Mouse (Mus musculus) left cerebral cortex, adult 9 months (tissue): ENCODE measurements around the gene Rbfox2.
A peak's percentile ranks its signal among the peaks of the same experiment; 100 is the strongest.

Source experiments
- DNase-seq, 2 experiments: peaks; one replicate each; pipeline ENCODE4 v3.0.0; 2022; ENCODE audit warnings: low spot score in 2 of 2

The Rbfox2 gene

DNA sequence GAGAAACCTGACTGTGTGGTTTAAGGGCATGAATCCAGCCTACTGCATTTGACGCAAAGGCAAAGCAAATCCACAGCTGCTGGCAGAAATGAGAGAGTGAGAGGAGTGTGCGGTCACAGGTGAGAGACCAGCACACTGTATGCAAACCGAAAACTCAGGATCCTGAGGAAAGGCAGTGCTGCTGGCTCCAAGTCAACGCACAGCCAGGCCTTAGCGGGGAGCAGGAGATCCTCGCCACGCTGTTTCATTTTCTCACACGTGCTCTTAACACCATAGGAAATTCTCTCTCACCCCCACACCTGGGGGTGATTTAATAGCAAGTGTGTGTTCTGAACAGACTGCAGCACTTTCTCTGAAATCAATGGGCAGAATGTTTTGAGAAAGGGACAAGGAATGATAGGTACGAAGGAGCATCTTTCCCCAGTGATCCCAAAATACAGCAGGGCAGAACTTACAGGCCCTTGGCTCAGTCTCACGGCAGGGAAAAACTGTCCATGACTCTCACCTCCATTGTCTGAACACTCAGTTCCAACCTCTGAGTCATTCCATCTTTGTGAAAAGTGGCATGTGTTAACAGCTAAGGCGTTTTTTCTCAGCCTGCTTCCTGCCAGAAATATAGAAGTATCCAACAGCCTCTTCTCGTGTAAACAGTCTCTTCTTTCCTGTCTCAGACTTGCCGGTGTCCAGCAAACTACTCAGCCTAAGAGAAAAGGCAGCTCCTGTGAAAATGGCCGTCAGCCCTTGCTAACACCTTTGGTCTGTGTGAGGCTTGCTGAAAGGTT lies 114.5 kb downstream of the Rbfox2 start:
- peak in 1 of 2 experiments; percentile 46 for DNase-seq

DNA sequence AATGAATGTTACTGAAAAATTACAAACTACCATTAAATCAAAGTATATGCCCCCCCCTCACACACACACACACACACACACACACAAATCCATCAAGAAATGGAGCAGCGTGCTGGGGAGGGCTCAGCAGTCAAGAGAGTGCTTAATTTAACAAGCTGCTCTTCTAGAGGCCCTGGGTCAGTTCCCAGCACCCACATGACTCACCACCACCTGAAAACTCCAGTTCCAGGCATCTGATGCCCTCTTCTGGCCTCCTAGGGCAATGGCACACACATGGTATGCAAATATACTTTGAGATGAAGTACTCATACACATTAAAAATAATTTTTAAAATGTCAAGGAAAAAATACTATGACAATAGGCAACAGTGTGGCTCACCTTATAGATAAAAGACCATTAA lies 120.7 kb downstream of the Rbfox2 start:
- DNase-seq, result no peak

DNA sequence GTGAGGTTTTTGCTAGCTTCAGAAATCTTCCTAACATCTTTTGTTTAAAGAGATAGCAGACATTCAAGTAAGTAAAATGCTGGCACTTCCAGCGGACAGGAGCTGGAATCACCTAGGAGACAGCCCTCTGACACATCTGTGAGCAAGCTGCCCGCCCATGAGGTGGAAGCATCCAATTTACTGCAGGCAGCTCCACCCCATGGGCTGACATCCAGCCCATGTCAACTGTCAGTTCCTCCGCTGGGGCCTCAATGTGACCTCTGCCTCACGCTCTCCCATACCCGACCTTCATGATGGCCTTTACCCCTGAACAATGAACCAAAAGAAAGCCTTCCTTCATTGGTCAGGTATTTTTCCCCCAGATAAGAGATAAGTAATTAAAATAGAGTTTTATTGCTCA lies 121.2 kb downstream of the Rbfox2 start:
- no peak for DNase-seq

DNA sequence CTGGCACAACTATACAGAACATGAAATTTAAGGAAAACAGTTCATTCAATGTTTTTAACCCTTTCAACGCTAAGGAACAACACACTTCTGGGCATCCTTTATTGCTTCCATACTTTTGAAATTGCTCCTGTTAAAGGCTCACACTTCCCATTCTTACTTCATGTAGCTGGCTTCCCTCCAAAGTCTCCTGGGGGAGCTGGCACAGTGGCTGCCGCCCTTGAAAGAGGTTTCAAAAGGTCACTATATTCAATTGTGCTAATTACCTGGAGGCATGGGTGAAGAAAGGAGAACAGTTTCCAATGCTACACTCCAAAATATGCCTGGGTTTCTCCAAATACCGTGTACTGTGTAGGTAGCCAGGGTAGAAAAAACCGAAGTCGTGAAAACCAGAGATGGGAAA lies 124.0 kb downstream of the Rbfox2 start:
- DNase-seq, result no peak

DNA sequence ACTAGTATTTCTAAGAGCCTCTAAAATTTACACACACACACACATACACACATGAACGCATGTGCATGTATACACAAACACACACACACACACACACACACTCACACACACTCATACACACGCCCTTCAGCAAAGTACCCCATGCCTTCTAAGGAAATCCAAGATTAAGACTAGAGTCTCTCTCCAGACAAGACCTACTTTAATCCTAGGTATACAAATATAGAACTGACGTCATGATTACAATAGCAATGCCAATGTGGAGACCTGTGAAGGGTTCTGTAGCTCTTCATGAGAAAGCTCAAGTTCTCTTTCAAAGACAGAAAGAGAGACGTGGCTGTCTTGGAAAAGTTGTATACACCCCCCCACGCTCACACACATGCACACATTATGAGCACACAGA lies 132.8 kb downstream of the Rbfox2 start:
- DNase-seq, result no peak

DNA sequence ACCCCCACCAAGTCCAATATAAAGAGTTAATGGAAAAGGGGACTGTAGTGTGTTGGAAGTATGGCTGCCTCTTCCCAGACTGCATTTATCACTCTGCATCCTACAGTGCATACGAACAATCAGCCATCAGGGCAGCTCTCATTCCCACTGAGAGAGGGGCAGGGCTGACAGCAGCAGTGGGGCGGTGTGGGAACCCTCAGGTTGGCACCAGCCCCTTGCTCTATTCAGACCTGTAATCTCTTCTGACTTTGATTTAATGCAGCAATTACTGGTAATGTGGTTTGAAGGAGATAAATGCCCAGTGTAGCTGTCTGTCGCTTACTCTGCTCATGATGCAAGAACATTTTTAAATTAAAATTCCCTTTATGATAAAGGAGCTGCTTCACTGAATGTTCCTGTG lies 134.4 kb downstream of the Rbfox2 start:
- DNase-seq, result no peak

DNA sequence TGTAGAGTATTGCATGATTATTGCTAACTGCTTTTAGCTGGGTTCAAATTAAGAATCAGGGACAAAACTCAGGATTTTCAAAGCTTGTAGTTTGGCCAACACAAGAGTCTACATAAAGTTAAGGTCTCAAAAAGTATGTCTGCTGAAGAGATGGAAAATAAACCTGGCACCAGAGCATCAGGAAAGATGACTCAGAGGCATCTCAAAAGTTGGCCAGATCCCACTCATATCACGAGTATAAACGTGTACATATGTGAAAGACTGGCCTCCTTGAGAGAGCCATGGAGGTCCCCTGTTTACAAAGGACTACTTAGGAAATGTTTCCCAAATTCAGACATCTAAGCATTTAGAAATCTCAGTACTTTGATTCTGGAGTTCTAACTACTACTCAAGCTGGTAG lies 138.0 kb downstream of the Rbfox2 start:
- DNase-seq, result no peak

DNA sequence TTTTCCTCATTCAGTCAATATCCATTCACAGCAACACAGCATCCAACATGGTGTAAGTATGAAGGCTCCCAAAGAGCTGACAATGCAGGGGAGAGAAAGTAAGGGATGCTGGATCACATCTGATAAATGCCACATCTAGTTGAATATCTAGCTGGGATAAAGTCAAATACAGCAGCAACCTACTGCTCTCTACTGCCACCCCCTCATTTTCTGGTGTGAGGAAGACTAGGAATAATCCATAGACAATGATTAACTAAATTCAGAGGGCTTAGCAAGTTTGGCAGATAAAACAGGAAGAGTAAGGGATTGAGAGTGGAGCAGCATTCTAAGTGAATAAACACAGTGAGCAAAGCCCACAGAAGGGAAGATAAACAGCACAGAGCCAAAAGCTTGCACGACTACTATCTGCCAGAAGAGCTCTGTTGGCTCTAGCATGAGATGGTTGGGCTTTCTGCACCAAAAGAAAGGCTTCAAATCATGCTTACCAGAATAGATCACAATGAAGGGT lies 140.5 kb downstream of the Rbfox2 start:
- DNase-seq, result no peak

DNA sequence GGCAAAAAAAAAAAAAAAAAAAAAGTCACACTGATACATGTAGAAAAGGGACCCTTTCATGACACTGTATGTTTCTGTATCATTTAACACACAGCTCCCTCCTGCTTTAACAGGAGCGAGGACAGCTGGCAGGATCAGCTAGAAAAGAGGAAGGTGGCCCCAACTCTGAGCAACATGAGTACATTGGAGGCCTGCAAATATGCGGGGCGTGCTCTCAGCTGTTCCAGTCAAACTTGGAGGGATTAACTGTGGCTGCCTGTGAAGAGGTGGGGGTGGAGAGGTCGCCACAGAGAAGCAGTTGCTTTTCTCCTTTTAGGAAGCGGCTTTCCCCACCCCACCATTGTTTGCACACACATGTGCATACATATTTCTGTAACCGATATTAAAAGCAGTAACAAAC lies 143.5 kb downstream of the Rbfox2 start:
- no peak for DNase-seq

DNA sequence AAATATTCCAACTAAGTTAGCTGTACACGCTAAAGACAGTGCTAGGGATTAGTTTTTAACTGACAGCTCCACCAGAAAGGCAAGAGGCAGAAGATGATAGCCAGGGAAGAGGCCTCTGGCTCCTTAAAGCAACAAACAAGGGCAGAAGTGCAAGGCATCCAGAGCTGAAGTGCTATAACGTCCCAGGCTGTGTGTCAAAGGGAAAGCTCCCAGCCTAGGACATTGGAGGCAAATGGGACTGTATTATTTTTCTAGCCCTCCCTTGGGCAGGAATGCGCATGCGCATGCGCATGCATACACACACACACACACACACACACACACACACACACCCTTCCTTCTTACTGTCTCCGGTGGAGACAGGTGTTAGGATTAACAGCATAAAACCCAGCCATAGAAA lies 143.9 kb downstream of the Rbfox2 start:
- DNase-seq, result no peak

DNA sequence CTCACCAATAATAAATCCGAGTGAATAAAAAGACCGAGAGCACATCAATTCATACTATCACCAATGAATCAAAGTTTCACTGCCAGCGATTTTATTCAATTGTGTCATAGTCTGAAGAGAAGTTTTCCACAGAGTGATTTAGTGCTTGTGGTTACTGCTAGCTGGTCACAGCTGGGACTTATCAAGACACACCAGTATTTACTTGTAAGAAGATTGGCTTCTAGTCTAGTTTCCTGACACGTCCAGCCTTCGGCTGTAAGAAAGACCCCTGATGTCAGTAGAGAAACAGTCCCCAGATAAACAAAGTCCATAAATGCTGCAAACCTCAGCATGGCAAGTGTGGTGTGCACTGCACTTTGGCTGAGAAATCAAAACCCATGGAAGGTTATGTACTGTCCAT lies 145.4 kb downstream of the Rbfox2 start:
- no peak for DNase-seq

DNA sequence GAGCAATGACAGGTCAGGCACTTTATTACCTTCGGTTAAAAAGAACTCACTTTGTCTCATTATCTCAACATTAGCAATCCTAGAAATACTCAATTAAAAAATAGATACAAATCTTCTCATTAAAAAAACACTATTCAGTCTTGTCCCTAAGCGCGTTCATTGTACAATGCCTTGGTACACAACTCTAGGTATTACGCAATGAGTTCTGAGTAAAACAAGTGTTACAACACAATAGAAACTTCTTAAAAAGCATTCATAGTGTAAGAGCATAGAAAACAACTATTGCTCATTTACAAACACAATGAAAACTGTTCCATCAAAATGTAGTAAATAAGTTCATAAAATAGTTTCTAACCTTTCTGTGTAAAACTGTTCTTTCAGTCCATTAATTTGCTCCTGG lies 146.0 kb downstream of the Rbfox2 start:
- no peak for DNase-seq

DNA sequence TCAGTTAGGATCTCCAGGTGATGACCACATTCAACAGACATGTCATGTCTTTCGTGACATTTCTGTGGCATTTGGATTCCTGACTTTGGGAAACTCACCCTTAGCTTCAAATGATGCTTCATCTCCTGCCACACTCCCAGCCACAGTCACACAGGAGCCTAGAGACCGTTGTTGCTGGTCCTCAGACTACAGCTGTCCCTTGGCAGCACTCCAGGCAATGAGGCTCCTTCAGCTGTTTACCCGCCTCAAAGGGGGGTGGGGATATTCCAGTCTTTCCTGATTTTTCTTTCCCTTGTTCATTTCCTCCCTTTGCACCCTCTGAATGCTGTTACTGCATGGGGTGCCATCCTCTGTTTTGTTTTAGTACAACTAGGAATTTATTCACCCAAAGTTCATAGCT lies 150.3 kb downstream of the Rbfox2 start:
- no peak for DNase-seq

DNA sequence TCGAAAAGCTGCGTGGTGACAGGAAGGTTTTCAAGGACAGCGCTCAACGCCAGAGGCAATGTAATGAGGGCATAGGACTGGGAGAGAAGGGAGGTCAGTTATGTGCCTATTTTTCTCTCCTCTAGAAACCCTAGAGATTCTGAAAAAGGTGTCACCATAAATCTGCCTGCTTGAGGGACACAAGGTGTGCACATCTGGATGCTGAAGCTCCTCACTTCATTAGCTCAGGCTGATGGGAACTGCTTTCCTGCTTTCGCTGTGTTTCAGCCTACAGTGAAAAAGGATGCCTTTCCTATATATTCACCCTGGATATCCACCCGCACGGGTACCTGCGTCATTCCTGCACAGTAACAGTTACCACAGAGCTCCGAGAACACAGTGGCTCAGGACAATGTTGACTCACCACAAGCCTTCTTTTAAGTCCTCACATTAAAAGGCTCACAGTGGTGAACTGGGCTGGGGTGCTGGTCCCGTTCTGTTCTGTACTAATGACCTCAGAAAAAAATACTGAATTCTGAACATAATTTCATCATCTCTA lies 152.5 kb downstream of the Rbfox2 start:
- no peak for DNase-seq

DNA sequence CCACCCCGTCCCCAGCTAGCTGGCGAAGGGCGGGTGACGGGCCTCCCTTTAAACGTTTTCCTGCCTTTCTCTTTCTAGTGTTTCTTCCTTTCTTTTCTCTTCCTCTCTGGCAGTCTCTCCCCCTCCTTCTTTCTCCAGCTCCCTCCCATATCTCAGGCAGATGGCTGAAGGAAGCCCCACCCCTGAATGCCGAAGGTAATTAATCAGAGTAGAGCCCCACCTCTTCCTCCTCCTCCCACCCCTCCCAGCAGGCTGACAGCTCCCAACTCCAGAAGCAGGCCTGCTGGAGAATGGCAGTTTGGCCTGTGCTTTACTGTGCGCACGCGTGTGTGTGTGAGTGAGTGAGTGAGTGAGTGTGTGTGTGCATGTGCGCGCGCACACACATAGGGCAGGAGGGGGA lies 153.2 kb downstream of the Rbfox2 start:
- peak; percentile 62 to 73 for DNase-seq

DNA sequence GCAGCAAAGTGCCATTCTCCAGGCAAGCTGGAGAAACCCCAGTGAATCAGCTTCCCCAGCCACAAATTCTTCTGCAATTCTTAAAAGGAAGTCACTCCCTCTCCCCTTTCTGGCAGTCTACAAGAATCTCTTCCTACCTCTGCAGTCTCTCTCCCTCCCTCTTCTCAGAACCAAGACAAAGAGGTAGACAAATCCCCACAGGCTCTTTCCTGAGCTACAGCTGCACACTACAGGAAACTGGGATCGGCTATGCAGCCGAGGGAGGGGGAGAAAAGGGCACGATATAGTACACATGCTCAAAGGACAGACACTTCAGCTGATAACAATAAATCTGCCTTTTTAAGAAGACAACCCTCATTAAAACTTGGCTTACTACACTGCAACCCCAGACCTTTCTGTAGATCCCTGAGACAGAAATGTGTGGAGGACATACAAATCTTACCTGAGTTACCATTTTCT lies 153.7 kb downstream of the Rbfox2 start:
- peak in 1 of 2 experiments; percentile 28 for DNase-seq

DNA sequence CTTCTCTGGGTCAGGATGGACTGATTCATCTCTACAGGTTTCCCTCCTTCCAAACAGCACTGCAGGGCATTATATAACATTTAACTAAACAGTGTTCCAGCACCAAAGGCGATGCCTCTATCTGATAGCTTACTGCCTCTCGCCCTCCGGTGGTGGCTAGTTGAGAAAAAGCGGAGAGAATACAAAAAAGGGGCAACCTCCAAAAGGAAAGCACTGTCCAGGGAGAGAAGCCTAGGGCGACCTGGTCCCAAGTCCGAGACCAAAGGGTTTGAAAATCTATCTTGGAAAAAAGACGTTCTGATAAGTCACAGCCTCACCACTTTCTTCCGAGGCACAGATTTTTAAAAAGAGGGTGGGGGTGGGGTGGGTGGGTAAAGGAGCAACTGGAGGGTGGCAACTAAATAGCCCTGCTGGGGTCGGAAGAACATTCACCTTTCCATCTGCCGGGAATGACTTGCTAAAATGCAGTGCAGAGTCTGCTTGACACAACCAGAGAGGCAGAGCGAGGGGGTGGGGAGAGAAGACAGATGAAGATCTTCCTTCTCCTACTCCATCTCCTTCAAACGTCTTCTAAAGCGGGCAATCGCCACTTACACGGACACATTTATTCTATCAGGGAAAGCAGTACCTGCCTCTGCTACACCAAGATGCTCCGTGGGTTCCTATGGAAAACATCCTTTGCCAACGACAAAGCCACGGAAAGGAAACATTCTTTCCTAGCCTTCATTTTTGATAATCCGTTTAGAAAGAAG lies 154.3 kb downstream of the Rbfox2 start:
- DNase-seq, result peak in 1 of 2 experiments; percentile 54

DNA sequence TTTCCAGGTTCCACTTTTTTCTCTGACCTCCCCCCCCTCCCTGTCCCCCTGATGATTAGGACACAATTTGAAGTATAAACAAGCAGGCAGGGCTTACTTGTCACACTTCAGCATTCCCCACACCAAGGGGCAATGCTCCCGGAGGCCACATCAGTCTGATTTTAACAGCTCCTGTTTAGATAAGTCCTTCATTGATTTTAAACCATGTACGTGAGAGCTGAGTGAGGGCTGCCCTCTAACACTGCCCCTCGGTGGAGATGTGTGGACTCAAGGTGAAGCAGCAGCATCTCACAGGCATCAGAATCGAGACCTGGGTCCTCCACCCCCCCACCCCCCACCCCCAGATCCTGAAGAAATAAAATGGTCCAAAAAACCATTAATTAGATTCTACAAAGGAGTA lies 155.0 kb downstream of the Rbfox2 start:
- DNase-seq, result no peak

DNA sequence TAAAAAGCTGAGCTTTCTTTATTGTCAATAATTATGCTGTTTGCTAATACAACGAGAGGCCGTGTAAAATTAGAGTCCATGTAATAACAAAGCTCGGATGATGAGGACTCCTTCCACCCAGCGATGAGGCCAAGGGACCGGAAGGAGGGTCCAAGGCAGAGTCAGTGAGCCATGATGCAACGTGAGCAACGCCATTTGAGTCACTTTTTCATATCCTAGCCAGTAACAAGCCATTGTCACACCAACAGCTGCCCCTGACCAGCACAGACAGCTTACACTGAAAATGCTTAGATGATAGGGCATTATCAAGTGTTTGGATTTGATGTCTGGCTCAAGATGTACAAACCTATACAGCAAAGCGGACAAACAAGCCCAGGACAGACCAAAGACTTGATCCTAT lies 155.6 kb downstream of the Rbfox2 start:
- no peak for DNase-seq

DNA sequence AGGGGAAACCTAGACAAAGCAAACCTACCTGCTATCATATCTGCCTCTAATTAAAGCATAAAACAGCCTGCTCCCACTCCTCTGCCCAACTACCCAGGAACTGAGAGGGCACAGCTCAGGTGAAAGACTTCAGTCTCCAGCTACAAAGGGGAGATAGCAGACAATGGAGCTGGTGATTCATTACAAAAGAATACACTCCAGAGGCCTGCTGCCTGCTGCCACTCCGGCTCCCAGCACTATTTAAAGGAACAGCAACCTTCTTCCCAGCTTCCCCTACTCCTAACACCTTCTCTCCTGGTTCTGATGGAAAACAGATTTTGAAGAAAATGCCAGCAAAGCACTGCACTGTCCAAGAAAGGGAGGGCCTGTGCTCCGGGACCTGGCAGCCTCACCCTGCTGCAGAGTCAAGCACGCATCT lies 156.4 kb downstream of the Rbfox2 start:
- DNase-seq, result no peak

DNA sequence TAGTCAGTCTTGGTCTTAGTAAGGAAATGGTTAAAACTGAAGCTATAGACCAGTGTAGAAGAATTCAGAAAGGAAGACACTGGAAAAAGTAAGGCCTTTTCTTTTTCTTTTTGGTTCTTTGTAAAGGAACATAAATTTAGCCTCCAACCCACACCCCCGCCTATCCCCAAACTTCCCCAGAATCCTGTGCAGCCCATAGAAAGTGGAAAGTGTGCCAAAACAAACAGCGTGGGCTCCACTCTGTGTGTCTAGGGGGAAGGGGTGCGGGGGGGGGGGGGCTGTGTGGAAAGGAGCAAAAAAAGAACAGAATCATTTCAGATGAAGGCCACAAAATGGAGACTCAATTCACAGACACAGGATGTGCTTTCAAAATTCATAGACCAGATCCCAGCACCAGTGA lies 156.8 kb downstream of the Rbfox2 start:
- peak in 1 of 2 experiments; percentile 44 for DNase-seq

DNA sequence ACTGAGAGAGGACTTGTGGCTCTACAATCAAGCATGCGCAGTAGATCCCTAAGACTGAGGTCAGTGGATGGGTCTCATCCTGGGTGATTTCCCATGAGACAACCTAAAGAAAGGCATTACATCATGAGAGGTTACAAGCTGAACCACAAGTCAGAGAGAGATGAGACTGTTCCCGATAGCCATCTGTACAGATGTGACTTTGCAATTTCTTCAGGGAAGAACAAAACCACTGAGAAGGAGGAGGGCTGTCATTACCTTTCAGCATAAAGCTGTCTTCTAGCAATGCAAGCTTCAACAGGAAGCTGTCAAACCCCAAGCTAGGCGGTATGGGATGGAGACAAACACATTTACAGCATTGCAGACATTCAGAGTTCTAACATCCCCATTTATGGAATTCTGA lies 157.3 kb downstream of the Rbfox2 start:
- DNase-seq, result no peak

DNA sequence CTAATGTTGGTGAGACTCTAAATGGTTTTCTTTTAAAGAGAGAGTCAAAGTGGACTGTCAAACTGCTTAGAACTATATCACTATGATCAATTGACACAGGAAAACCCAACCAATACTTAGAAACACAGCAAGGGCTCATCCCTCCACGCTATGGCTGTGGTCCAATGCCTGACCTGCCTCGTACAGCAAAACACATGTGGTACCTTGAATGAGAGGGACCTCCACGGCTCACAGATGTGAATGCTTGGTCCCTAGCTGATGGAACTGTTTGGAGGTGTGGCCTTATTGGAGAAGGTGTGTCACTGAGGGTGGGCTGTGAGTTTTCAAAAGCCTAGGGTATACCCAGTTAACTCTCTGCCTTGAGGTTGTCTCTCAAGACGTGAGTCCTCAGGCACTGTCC lies 159.9 kb downstream of the Rbfox2 start:
- no peak for DNase-seq
